Mouse (Mus musculus): ENCODE measurements around the gene Wwc2. TPM values are rescaled to one million over a fixed set of nuclear protein-coding genes. Genes with fewer than 3 reads are reported as not detected.

The Wwc2 gene
- polyA plus RNA-seq, 1 experiment from 2014 or later, result 19.2 TPM

DNA sequence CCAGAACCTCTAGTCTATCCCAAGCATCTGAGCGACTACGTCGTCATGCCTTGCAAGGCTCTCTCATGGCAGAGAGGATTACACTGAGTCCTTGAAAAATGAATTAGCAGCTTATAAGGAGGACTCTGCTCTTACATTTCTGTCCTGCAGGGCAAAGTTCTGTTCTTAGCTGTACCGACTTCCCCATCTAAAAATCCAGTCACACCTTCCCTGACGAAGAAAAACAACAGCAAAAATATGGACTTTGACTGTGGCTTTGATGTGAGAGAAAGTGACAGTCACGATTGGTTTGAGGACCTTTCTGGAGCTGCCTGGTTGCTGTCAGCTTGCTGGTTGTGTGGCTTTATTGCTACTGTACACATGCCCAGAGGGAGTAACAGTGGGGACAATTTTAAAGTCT is 211.1 kb downstream of the Wwc2 start:
- H3K4me1 ChIP-seq, result no peaks in the 10 kb centered on the region
- H3K9me3 ChIP-seq, result no peaks in the 10 kb centered on the region
- H3K27ac ChIP-seq, result no peak overlapping the region
- no peak overlapping the region for H3K4me3 ChIP-seq
- no peaks in the 10 kb centered on the region for H3K27me3 ChIP-seq (ENCODE audit: insufficient read depth, poor library complexity, severe bottlenecking)
- no peak for DNase-seq (ENCODE audit: low spot score)
- 75% methylated on average over 6 of the region's 6 CpGs for WGBS
- no peaks in the 10 kb centered on the region for H3K36me3 ChIP-seq

DNA sequence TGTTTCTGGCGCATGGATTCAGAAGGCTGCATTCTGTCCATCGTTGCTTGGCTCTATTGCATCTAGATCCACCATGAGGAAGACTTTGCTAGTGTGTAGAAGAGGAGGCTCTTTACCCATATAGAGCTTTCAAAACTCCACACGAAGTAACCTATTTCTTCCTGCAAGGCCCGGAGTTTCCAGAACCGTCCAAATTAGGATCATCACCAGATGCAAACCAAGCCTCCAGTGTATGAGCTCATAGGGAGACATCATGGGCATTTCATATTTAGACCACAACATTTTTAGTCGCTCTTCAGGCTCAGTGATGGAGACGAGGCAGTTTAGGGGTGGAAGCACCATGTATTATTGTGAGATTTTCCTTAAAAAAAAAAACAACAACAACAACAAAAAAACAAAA is 213.3 kb downstream of the Wwc2 start:
- 89% methylated on average over 7 of the region's 7 CpGs for WGBS

More for the DNA sequence above, 213.3 kb downstream of the Wwc2 start:
- H3K27me3 ChIP-seq (ENCODE audit: insufficient read depth, poor library complexity, severe bottlenecking), result no peaks in the 10 kb centered on the region
- DNase-seq (ENCODE audit: low spot score), result no peak
- H3K36me3 ChIP-seq, result no peaks in the 10 kb centered on the region
- no peaks in the 10 kb centered on the region for H3K4me1 ChIP-seq
- no peak overlapping the region for H3K4me3 ChIP-seq
- H3K27ac ChIP-seq, result no peak overlapping the region
- no peaks in the 10 kb centered on the region for H3K9me3 ChIP-seq

Other genes with a start within 250 kb of the Wwc2 start
- not detected in 2 replicates for gene Cldn24, start 168.8 kb downstream of the Wwc2 start, polyA plus RNA-seq (2016; fragmentation: Nextera tagmentation; extraction: Ambion mirVana)
- not detected in 2 replicates for gene Cldn22, start 166.4 kb downstream of the Wwc2 start, polyA plus RNA-seq (2016; fragmentation: Nextera tagmentation; extraction: Ambion mirVana)
- gene Dctd, start 108.2 kb upstream of the Wwc2 start, polyA plus RNA-seq (2016; fragmentation: Nextera tagmentation; extraction: Ambion mirVana), result 48.5 and 48.7 TPM in 2 replicates